Mouse (Mus musculus) ES-E14 (cell line): ENCODE data around the gene Fgd2.

Experiments
- HCFC1 ChIP-seq: IDR thresholded peaks from 2 replicates; pipeline ENCODE4 v1.6.1; 2012; ENCODE audit warnings: low read length, inconsistent platforms, borderline replicate concordance; ENCODE audit not compliant: insufficient read depth
- MAFK ChIP-seq: IDR thresholded peaks from 2 replicates; pipeline ENCODE4 v1.6.1; 2014; ENCODE audit warnings: mild to moderate bottlenecking, low read depth, low read length, inconsistent platforms; ENCODE audit not compliant: insufficient read depth
- ZNF384 ChIP-seq: IDR thresholded peaks from 2 replicates; pipeline ENCODE4 v1.6.1; 2012; ENCODE audit warnings: low read depth, low read length, inconsistent platforms

DNA sequence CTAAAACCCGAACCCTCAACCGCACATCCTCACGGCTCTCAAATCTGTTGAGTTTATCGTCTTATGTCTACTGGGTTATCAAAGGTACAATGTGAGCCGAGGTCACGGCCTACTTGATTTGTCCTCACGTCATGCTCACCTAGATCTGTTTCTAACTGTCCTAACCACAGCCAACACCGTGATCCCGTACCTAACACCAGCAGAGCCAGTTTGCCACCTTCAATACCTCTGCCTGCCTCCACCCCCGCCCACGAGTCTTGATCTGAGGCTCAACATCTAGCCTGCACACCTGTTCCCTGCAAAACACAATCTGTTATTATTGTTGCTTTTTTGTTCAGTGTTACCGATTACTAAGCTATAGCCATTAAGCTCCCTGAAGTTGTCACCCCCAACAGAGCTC is 15.4 kb upstream of the Fgd2 start:
- no peak for TF ChIP-seq MAFK
- no peak for TF ChIP-seq HCFC1
- TF ChIP-seq ZNF384 = no peak
